ENCODE assay signal across 16 mouse cellular contexts in the genomic region with DNA sequence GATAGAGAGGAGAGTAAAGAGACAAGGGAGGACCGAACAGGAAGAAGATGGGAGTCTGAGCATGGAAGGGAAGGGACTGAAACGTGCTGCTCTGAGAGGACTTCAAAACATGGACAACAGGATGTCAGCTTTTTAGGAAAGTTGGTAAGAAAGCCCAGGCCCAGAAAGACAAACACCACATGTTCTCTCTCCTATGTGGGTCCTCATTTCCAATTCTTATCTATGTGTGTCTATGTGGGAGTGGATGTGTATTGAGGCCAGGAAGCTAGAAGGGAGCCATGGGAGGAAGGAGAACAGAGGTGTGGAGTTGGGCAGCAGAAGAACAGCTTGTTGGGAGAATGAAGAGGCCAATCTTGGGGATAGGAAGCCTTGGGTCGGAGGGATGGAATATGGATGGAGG.
"Had no signal": no experiment of that assay in that cellular context is flagged by ENCODE, and none has a peak within 500 bp of the region (broad histone marks: within the 10 kb centered on the region; RNA-seq: fewer than 3 reads in every experiment).

No protein-coding gene starts in this region.

- H3K27ac ChIP-seq: neural tube, embryonic 13.5 days; neural tube, embryonic 15.5 days; stomach, embryonic 15.5 days; stomach, postnatal 0 days had no signal

- H3K4me3 ChIP-seq: neural tube, embryonic 13.5 days; neural tube, embryonic 15.5 days; stomach, embryonic 15.5 days had no signal

- DNase-seq: retina, postnatal 1 day; right cerebral cortex, adult 18-20 months; right cerebral cortex, postnatal 14 days; right cerebral cortex, postnatal 25 days; right cerebral cortex, postnatal 4 days; spleen, adult 18-20 months; thymus, adult 18-20 months; thymus, adult 2 months; thymus, postnatal 14 days; thymus, postnatal 25 days; thymus, postnatal 36 days; thymus, postnatal 4 days had no signal
